Mouse (Mus musculus): ENCODE measurements around the gene Tmem132c. TPM values are rescaled to one million over a fixed set of nuclear protein-coding genes. Genes with fewer than 3 reads are reported as not detected.

Tmem132c gene
- 22.3 and 26.6 TPM in 2 replicates for polyA plus RNA-seq (2014; fragmentation: Nextera tagmentation; extraction: Ambion mirVana)

GRCm38 (mm10) chr5:127241136-127241924 is at the start of gene Tmem132c:
Gene Tmem132c (plus strand): TSS chr5:127241808.
- DNase-seq (ENCODE audit: low spot score) (peak; percentile 90), ATAC-seq (ENCODE audit: low read depth) (peak; percentile 92)
- peaks cover 19% of the 10 kb centered on the region for H3K27me3 ChIP-seq (replicated peaks; ENCODE audit: control insufficient read depth, insufficient read depth, low read length)
- peak within 1 kb of the TSS; percentile 83 for H3K4me2 ChIP-seq (ENCODE audit: low read depth, low read length)
- peaks cover 10% of the 10 kb centered on the region for H3K4me1 ChIP-seq (ENCODE audit: control insufficient read depth, insufficient read depth, low read length)
- 1% methylated on average over 35 of the region's 58 CpGs for WGBS
- H3K27ac ChIP-seq (replicated peaks; ENCODE audit: low read depth, low read length), result peak within 1 kb of the TSS; percentile 61
- H3K36me3 ChIP-seq (ENCODE audit: control insufficient read depth, insufficient read depth, low read length), result no peaks in the 10 kb centered on the region
- peaks cover 11% of the 10 kb centered on the region for H3K9me3 ChIP-seq (ENCODE audit: control insufficient read depth, low read length)
- peak within 1 kb of the TSS; percentile 77 for H3K4me3 ChIP-seq (ENCODE audit: low read depth, low read length)
- peak within 1 kb of the TSS; percentile 72 for H3K9ac ChIP-seq (ENCODE audit: low read depth, low read length)

GRCm38 (mm10) chr5:127191881-127192280 is 49.7 kb upstream of the Tmem132c start:
- Histone ChIP-seq H3K27me3 (replicated peaks; ENCODE audit: control insufficient read depth, insufficient read depth, low read length) (no peaks in the 10 kb centered on the region), H3K4me1 (ENCODE audit: control insufficient read depth, insufficient read depth, low read length) (no peaks in the 10 kb centered on the region), H3K27ac (replicated peaks; ENCODE audit: low read depth, low read length) (no peak overlapping the region), H3K9me3 (ENCODE audit: control insufficient read depth, low read length) (peaks cover 10% of the 10 kb centered on the region; the same call in 1 of the 2 replicates), H3K4me2 (ENCODE audit: low read depth, low read length) (no peak overlapping the region), H3K9ac (ENCODE audit: low read depth, low read length) (no peak overlapping the region), H3K4me3 (ENCODE audit: low read depth, low read length) (no peak overlapping the region), H3K36me3 (ENCODE audit: control insufficient read depth, insufficient read depth, low read length) (no peaks in the 10 kb centered on the region)
- no peak for ATAC-seq (ENCODE audit: low read depth)
- 28% methylated on average over 5 of the region's 5 CpGs for WGBS
- DNase-seq (ENCODE audit: low spot score), result peak; percentile 80

- DNase-seq (ENCODE audit: low spot score), result no peak
- 55% methylated on average over 4 of the region's 4 CpGs for WGBS
Measured at GRCm38 (mm10) chr5:127198850-127199249, 42.8 kb upstream of the Tmem132c start.

DNA sequence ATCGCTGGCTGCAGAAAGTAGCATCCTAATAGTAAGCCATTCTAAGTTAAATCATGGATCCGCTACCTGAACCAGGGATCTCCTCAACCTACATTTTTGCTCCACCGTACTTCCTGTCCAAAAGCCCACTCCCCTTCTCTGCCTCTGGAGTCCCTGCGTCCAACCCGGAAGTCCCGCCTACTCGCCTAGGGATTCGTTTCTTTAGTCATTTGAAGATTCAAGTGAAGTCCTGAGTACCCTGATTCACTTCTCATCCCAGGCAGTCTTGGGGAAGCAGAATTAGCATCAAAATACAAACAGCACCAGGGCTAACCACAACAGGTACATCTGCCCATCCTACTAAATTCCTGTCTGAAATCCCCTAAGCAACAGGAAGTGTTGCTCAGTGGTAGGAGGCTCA is 36.7 kb upstream of the Tmem132c start:
- WGBS, result 85% methylated on average over 8 of the region's 8 CpGs
- Histone ChIP-seq H3K27me3 (replicated peaks; ENCODE audit: control insufficient read depth, insufficient read depth, low read length) (no peaks in the 10 kb centered on the region), H3K4me3 (ENCODE audit: low read depth, low read length) (no peak overlapping the region), H3K4me2 (ENCODE audit: low read depth, low read length) (no peak overlapping the region), H3K27ac (replicated peaks; ENCODE audit: low read depth, low read length) (no peak overlapping the region), H3K9me3 (ENCODE audit: control insufficient read depth, low read length) (0 out of 2 replicates have a peak, but pooled peaks cover 5% of the 10 kb centered on the region), H3K9ac (ENCODE audit: low read depth, low read length) (no peak overlapping the region), H3K36me3 (ENCODE audit: control insufficient read depth, insufficient read depth, low read length) (no peaks in the 10 kb centered on the region), H3K4me1 (ENCODE audit: control insufficient read depth, insufficient read depth, low read length) (no peaks in the 10 kb centered on the region)
- ATAC-seq (ENCODE audit: low read depth) (no peak), DNase-seq (ENCODE audit: low spot score) (no peak)

More at GRCm38 (mm10) chr5:127198850-127199249, 42.8 kb upstream of the Tmem132c start:
- ATAC-seq (ENCODE audit: low read depth), result no peak
- no peak overlapping the region for H3K4me3 ChIP-seq (ENCODE audit: low read depth, low read length)
- no peak overlapping the region for H3K4me2 ChIP-seq (ENCODE audit: low read depth, low read length)
- H3K27me3 ChIP-seq (replicated peaks; ENCODE audit: control insufficient read depth, insufficient read depth, low read length), result no peaks in the 10 kb centered on the region
- H3K9ac ChIP-seq (ENCODE audit: low read depth, low read length), result no peak overlapping the region
- no peak overlapping the region for H3K27ac ChIP-seq (replicated peaks; ENCODE audit: low read depth, low read length)
- no peaks in the 10 kb centered on the region for H3K4me1 ChIP-seq (ENCODE audit: control insufficient read depth, insufficient read depth, low read length)
- H3K36me3 ChIP-seq (ENCODE audit: control insufficient read depth, insufficient read depth, low read length), result no peaks in the 10 kb centered on the region
- H3K9me3 ChIP-seq (ENCODE audit: control insufficient read depth, low read length), result no peaks in the 10 kb centered on the region

- Histone ChIP-seq H3K27me3 (replicated peaks; ENCODE audit: control insufficient read depth, insufficient read depth, low read length) (no peaks in the 10 kb centered on the region; the same call in 1 of the 2 replicates), H3K9ac (ENCODE audit: low read depth, low read length) (no peak overlapping the region), H3K4me1 (ENCODE audit: control insufficient read depth, insufficient read depth, low read length) (no peaks in the 10 kb centered on the region), H3K4me2 (ENCODE audit: low read depth, low read length) (no peak overlapping the region), H3K4me3 (ENCODE audit: low read depth, low read length) (no peak overlapping the region), H3K36me3 (ENCODE audit: control insufficient read depth, insufficient read depth, low read length) (no peaks in the 10 kb centered on the region), H3K9me3 (ENCODE audit: control insufficient read depth, low read length) (0 out of 2 replicates have a peak, but pooled peaks cover 4% of the 10 kb centered on the region), H3K27ac (replicated peaks; ENCODE audit: low read depth, low read length) (no peak overlapping the region)
- 43% methylated on average over 3 of the region's 3 CpGs for WGBS
- no peak for DNase-seq (ENCODE audit: low spot score)
- ATAC-seq (ENCODE audit: low read depth), result no peak
Measured at GRCm38 (mm10) chr5:127216389-127216788, 25.2 kb upstream of the Tmem132c start.

- ATAC-seq (ENCODE audit: low read depth) (no peak), DNase-seq (ENCODE audit: low spot score) (no peak)
- 67% methylated on average over 6 of the region's 6 CpGs for WGBS
- H3K27me3 ChIP-seq (replicated peaks; ENCODE audit: control insufficient read depth, insufficient read depth, low read length), result no peaks in the 10 kb centered on the region; the same call in 1 of the 2 replicates
- H3K4me2 ChIP-seq (ENCODE audit: low read depth, low read length), result no peak overlapping the region
- H3K9me3 ChIP-seq (ENCODE audit: control insufficient read depth, low read length), result 0 out of 2 replicates have a peak, but pooled peaks cover 4% of the 10 kb centered on the region
- no peaks in the 10 kb centered on the region for H3K36me3 ChIP-seq (ENCODE audit: control insufficient read depth, insufficient read depth, low read length)
- no peak overlapping the region for H3K27ac ChIP-seq (replicated peaks; ENCODE audit: low read depth, low read length)
- H3K4me1 ChIP-seq (ENCODE audit: control insufficient read depth, insufficient read depth, low read length), result no peaks in the 10 kb centered on the region
- no peak overlapping the region for H3K4me3 ChIP-seq (ENCODE audit: low read depth, low read length)
- no peak overlapping the region for H3K9ac ChIP-seq (ENCODE audit: low read depth, low read length)
Measured at GRCm38 (mm10) chr5:127217725-127218124, 23.9 kb upstream of the Tmem132c start.

GRCm38 (mm10) chr5:127227929-127228595 is 13.5 kb upstream of the Tmem132c start:
- ATAC-seq (ENCODE audit: low read depth), result no peak
- Histone ChIP-seq H3K4me3 (ENCODE audit: low read depth, low read length) (no peak overlapping the region), H3K4me2 (ENCODE audit: low read depth, low read length) (peak overlapping the region; percentile 45), H3K27ac (replicated peaks; ENCODE audit: low read depth, low read length) (no peak overlapping the region), H3K4me1 (ENCODE audit: control insufficient read depth, insufficient read depth, low read length) (peaks cover 5% of the 10 kb centered on the region), H3K9me3 (ENCODE audit: control insufficient read depth, low read length) (no peaks in the 10 kb centered on the region), H3K27me3 (replicated peaks; ENCODE audit: control insufficient read depth, insufficient read depth, low read length) (no peaks in the 10 kb centered on the region), H3K9ac (ENCODE audit: low read depth, low read length) (no peak overlapping the region), H3K36me3 (ENCODE audit: control insufficient read depth, insufficient read depth, low read length) (no peaks in the 10 kb centered on the region)
- DNase-seq (ENCODE audit: low spot score), result no peak
- WGBS, result 3% methylated on average over 13 of the region's 14 CpGs

DNA sequence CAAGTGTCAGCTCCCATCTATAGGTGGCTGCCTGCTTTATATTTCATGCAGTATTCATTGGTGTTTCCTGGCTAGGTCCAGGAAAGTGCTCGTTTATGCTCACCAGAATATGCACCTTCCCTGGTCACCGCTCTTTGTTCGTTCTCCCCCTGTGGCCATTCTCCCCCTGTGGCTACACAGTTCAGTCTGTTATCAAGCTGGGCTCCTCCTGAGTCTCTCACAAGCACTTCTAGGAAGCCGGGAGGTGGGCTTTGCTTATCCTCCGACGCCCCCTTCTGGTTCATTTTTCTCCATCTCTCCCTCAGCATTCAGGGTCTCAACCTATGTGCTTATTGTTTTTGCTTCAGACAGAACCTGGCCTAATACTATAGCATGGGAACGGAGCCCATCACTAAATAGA is 6.9 kb upstream of the Tmem132c start:
- Histone ChIP-seq H3K27ac (replicated peaks; ENCODE audit: low read depth, low read length) (no peak overlapping the region), H3K4me2 (ENCODE audit: low read depth, low read length) (no peak overlapping the region; the same call in 1 of the 2 replicates), H3K36me3 (ENCODE audit: control insufficient read depth, insufficient read depth, low read length) (no peaks in the 10 kb centered on the region), H3K9me3 (ENCODE audit: control insufficient read depth, low read length) (peaks cover 11% of the 10 kb centered on the region), H3K4me3 (ENCODE audit: low read depth, low read length) (no peak overlapping the region), H3K9ac (ENCODE audit: low read depth, low read length) (no peak overlapping the region), H3K4me1 (ENCODE audit: control insufficient read depth, insufficient read depth, low read length) (0 out of 2 replicates have a peak, but pooled peaks cover 2% of the 10 kb centered on the region), H3K27me3 (replicated peaks; ENCODE audit: control insufficient read depth, insufficient read depth, low read length) (0 out of 2 replicates have a peak, but pooled peaks cover 3% of the 10 kb centered on the region)
- 7% methylated on average over 7 of the region's 7 CpGs for WGBS
- DNase-seq (ENCODE audit: low spot score) (peak; percentile 74), ATAC-seq (ENCODE audit: low read depth) (peak; percentile 50; the same call in 1 of the 2 replicates)

Data from embryonic facial prominence, embryonic 14.5 days (tissue).